Mouse (Mus musculus): Measurements from ENCODE around the gene Ppp2r2c. TPM values are rescaled to one million over a fixed set of nuclear protein-coding genes. Genes with fewer than 3 reads are reported as not detected.

Gene Ppp2r2c
- polyA plus RNA-seq, 1 experiment from 2014 or later, result 17.1 TPM

DNA sequence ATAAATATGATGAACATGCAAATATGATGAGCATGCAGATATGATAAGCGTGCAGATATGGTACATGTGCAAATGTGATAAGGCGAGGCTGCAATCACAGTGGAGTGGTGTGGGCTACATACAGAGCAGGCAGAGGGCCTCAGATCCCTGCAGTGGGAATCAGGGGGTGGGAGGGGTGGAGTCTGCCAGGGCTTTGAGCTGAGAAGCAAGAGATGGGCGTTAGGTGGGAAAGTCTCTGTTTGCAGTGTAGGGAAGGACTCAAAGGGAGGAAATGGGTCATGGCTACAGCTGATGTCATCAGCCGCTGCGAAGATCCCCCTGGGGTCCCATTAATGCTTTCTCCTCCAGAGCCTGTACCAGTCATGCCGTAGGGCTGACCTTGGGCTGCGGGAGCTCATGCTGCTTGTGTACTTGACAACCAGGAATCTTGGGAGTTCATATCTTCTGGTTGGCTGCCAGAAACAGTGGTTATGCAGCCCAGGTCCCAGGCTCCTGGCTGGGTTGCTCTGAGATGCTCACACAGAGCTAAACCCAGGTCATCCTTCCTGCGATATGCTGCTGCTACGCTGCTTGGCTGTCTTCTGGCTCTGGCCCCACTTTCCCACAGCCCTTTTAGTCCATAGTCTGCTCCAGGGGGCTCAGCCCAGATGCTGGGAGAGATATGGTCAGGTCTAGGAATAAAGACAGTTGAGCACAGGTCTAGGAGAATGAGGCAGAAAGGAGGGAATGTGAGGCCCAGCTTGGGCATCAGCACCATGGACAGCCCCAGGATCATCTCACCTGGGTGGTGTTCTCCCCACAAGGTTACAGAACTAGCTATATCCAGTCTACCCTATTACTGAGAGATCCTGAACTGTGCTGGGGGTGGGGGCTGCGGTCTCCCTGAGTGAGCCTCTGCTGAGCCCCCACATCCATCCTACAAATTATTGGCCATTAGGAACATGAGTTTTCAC lies 27.6 kb downstream of the Ppp2r2c start:
- Histone ChIP-seq H3K9ac (ENCODE audit: low read length) (no peak overlapping the region), H3K4me2 (ENCODE audit: low read length) (no peak overlapping the region), H3K27ac (ENCODE audit: low read depth, low read length) (no peak overlapping the region), H3K27me3 (replicated peaks; ENCODE audit: control insufficient read depth, insufficient read depth, low read length) (no peaks in the 10 kb centered on the region), H3K36me3 (ENCODE audit: control insufficient read depth, insufficient read depth, low read length) (no peaks in the 10 kb centered on the region), H3K9me3 (replicated peaks; ENCODE audit: control insufficient read depth, low read length) (no peaks in the 10 kb centered on the region), H3K4me3 (ENCODE audit: low read depth, low read length) (no peak overlapping the region), H3K4me1 (ENCODE audit: control insufficient read depth, insufficient read depth, low read length) (peaks cover 26% of the 10 kb centered on the region)
- DNase-seq (ENCODE audit: low spot score), result no peak
- no peak for ATAC-seq
- 84% methylated on average over 10 of the region's 10 CpGs for WGBS

DNA sequence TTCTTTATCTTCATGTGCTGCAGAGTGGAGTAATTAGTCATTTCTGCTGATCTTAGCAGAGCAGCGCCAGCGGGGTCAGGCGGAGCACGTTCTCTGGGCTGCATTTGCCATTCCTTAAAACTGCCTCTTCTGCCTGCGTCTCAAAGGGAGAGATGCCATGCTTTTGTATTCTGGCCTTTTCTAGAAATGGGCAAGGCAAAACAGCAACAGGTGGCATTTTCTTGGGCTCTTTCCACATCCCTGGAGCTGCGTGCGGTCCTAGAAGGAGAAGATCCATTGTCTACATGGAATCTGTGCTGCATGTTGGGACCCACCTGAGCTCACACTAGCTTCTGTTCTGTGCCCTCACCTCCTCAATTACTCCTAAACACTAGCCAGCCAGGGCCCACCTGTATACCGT lies 29.7 kb downstream of the Ppp2r2c start:
- no peak; the same call in 1 of the 2 replicates for ATAC-seq
- no peak for DNase-seq (ENCODE audit: low spot score)
- Histone ChIP-seq H3K4me2 (ENCODE audit: low read length) (no peak overlapping the region), H3K4me3 (ENCODE audit: low read depth, low read length) (no peak overlapping the region), H3K9ac (ENCODE audit: low read length) (no peak overlapping the region), H3K36me3 (ENCODE audit: control insufficient read depth, insufficient read depth, low read length) (no peaks in the 10 kb centered on the region), H3K27ac (ENCODE audit: low read depth, low read length) (no peak overlapping the region), H3K9me3 (replicated peaks; ENCODE audit: control insufficient read depth, low read length) (no peaks in the 10 kb centered on the region), H3K4me1 (ENCODE audit: control insufficient read depth, insufficient read depth, low read length) (peaks cover 21% of the 10 kb centered on the region), H3K27me3 (replicated peaks; ENCODE audit: control insufficient read depth, insufficient read depth, low read length) (no peaks in the 10 kb centered on the region)
- WGBS, result 68% methylated on average over 8 of the region's 8 CpGs

GRCm38 (mm10) chr5:36898415-36899109 lies 30.2 kb downstream of the Ppp2r2c start:
- Histone ChIP-seq H3K36me3 (ENCODE audit: control insufficient read depth, insufficient read depth, low read length) (no peaks in the 10 kb centered on the region), H3K9ac (ENCODE audit: low read length) (no peak overlapping the region), H3K9me3 (replicated peaks; ENCODE audit: control insufficient read depth, low read length) (no peaks in the 10 kb centered on the region), H3K27ac (ENCODE audit: low read depth, low read length) (no peak overlapping the region), H3K4me1 (ENCODE audit: control insufficient read depth, insufficient read depth, low read length) (peaks cover 18% of the 10 kb centered on the region), H3K4me3 (ENCODE audit: low read depth, low read length) (no peak overlapping the region), H3K27me3 (replicated peaks; ENCODE audit: control insufficient read depth, insufficient read depth, low read length) (no peaks in the 10 kb centered on the region), H3K4me2 (ENCODE audit: low read length) (no peak overlapping the region)
- 53% methylated on average over 11 of the region's 11 CpGs for WGBS
- peak; percentile 53 for DNase-seq (ENCODE audit: low spot score)
- ATAC-seq, result no peak; the same call in 1 of the 2 replicates

DNA sequence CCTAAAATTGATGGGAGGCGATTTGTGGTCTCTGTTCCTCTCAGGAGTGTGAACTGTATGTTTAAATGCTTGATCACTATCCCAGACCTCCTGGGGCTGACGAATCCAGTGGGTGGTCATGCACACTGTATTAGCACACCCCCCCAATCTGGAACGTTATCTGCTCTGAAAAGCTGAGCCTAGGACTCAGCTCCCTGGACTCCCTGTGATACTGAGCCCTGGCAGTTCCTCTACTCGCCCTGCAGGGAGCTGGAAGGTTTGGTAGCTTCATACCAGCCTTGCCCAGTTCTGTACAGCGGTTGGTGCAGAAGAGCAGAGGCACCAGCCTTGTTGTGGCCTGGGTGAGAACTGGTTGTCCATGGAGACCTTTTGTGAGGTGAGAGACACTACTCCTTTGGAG lies 31.1 kb downstream of the Ppp2r2c start:
- ATAC-seq (no peak), DNase-seq (ENCODE audit: low spot score) (no peak)
- Histone ChIP-seq H3K9ac (ENCODE audit: low read length) (no peak overlapping the region), H3K36me3 (ENCODE audit: control insufficient read depth, insufficient read depth, low read length) (no peaks in the 10 kb centered on the region), H3K27me3 (replicated peaks; ENCODE audit: control insufficient read depth, insufficient read depth, low read length) (no peaks in the 10 kb centered on the region), H3K27ac (ENCODE audit: low read depth, low read length) (no peak overlapping the region), H3K9me3 (replicated peaks; ENCODE audit: control insufficient read depth, low read length) (no peaks in the 10 kb centered on the region), H3K4me1 (ENCODE audit: control insufficient read depth, insufficient read depth, low read length) (peaks cover 17% of the 10 kb centered on the region), H3K4me3 (ENCODE audit: low read depth, low read length) (no peak overlapping the region), H3K4me2 (ENCODE audit: low read length) (no peak overlapping the region)
- WGBS, result 84% methylated on average over 5 of the region's 5 CpGs

DNA sequence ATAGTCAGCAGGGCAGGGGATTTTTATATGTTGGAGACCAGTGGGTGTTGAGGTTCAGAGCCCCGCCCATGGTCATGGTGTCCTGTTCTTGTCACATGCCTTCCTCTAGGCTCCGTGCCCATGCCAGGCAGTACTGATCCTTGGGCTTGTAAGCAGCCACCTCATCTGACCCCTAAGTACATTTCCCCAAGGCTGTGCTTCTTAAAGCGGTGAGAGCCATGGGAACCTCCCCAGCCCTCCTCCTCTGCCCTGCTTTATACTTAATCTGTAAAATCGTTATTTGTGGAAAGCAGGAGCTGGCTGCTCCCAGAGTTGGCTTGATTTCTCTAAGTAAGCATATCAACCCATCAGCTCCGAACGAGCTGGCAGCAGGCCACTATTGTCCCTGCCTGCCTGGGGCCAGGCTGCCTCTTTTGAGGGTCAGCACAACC lies 31.9 kb downstream of the Ppp2r2c start:
- DNase-seq (ENCODE audit: low spot score) (peak; percentile 68), ATAC-seq (peak; percentile 26; the same call in 1 of the 2 replicates)
- no peaks in the 10 kb centered on the region for H3K27me3 ChIP-seq (replicated peaks; ENCODE audit: control insufficient read depth, insufficient read depth, low read length)
- peaks cover 17% of the 10 kb centered on the region for H3K4me1 ChIP-seq (ENCODE audit: control insufficient read depth, insufficient read depth, low read length)
- H3K4me2 ChIP-seq (ENCODE audit: low read length), result no peak overlapping the region
- H3K4me3 ChIP-seq (ENCODE audit: low read depth, low read length), result no peak overlapping the region
- no peak overlapping the region for H3K9ac ChIP-seq (ENCODE audit: low read length)
- 43% methylated on average over 6 of the region's 6 CpGs for WGBS
- H3K27ac ChIP-seq (ENCODE audit: low read depth, low read length), result peak overlapping the region; percentile 60; the same call in 1 of the 2 replicates
- no peaks in the 10 kb centered on the region for H3K36me3 ChIP-seq (ENCODE audit: control insufficient read depth, insufficient read depth, low read length)
- no peaks in the 10 kb centered on the region for H3K9me3 ChIP-seq (replicated peaks; ENCODE audit: control insufficient read depth, low read length)

DNA sequence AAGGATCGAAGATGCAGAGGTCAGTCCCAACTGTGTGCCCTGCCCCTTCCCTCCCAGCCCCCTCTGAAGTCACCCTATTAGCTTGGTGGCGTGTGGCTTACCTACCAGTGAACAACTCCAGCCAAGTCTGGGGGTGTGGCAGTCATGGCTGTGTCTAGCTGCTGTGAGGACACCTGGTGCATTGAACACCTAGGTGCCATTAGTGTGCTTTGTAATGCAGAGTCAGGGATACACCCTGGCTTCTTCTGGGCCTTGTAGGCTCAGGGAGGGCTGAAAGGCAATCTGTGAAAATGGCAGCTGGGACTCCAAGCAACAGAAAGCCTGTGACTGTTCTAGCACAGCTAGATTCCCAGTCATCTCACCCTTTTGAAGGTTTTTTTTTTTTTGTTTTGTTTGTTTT lies 34.5 kb downstream of the Ppp2r2c start:
- no peak overlapping the region for H3K4me3 ChIP-seq (ENCODE audit: low read depth, low read length)
- DNase-seq (ENCODE audit: low spot score) (no peak), ATAC-seq (no peak)
- no peak overlapping the region for H3K4me2 ChIP-seq (ENCODE audit: low read length)
- no peak overlapping the region for H3K9ac ChIP-seq (ENCODE audit: low read length)
- H3K27me3 ChIP-seq (replicated peaks; ENCODE audit: control insufficient read depth, insufficient read depth, low read length), result no peaks in the 10 kb centered on the region
- H3K27ac ChIP-seq (ENCODE audit: low read depth, low read length), result no peak overlapping the region
- WGBS, result 87% methylated on average over 2 of the region's 2 CpGs
- H3K4me1 ChIP-seq (ENCODE audit: control insufficient read depth, insufficient read depth, low read length), result peaks cover 19% of the 10 kb centered on the region
- no peaks in the 10 kb centered on the region for H3K9me3 ChIP-seq (replicated peaks; ENCODE audit: control insufficient read depth, low read length)
- no peaks in the 10 kb centered on the region for H3K36me3 ChIP-seq (ENCODE audit: control insufficient read depth, insufficient read depth, low read length)

DNA sequence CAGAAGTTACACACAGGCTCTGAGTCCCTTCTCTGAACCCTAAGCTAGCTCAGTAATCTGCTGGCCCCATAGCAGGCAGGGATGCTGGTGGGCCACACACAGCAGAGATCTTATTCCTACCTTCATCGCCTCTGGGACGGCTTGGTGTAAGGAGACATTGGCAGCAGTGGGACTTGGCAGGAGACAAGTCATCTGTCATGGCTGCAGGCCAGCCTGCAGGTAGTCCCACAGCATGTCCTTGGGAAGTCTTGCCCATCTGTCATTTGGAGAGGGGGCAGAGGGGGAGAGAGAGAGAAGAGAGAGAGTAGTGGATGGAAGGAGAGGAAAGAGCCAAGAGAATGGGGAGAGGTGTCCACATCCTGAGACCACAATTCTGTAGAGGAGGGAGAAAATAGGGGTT lies 35.8 kb downstream of the Ppp2r2c start:
- Histone ChIP-seq H3K4me1 (ENCODE audit: control insufficient read depth, insufficient read depth, low read length) (peaks cover 11% of the 10 kb centered on the region), H3K36me3 (ENCODE audit: control insufficient read depth, insufficient read depth, low read length) (no peaks in the 10 kb centered on the region), H3K9me3 (replicated peaks; ENCODE audit: control insufficient read depth, low read length) (no peaks in the 10 kb centered on the region), H3K4me2 (ENCODE audit: low read length) (no peak overlapping the region), H3K27me3 (replicated peaks; ENCODE audit: control insufficient read depth, insufficient read depth, low read length) (no peaks in the 10 kb centered on the region), H3K27ac (ENCODE audit: low read depth, low read length) (no peak overlapping the region), H3K4me3 (ENCODE audit: low read depth, low read length) (no peak overlapping the region), H3K9ac (ENCODE audit: low read length) (no peak overlapping the region)
- ATAC-seq (no peak; the same call in 1 of the 2 replicates), DNase-seq (ENCODE audit: low spot score) (no peak)
- WGBS, result 45% methylated on average over 2 of the region's 2 CpGs

DNA sequence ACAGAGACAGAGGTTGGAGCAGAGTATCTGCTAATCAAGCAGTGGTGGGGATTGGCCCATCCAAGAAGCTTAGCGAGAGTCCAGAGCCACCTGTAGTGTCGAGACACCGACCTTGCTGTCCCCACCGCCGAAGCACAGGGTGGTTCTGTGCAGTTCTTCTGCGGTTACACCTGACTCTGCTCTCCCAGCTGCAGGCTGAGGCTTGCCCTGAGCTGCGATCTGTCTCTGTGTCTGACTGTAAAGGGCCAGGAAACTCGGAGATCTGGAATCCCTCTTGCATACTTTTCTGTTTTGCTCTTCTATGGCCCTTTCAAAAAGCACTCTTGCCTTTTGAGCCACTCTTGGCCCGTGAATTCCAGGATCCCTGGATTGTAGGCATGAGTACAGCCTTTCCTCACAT lies 36.4 kb downstream of the Ppp2r2c start:
- Histone ChIP-seq H3K27me3 (replicated peaks; ENCODE audit: control insufficient read depth, insufficient read depth, low read length) (no peaks in the 10 kb centered on the region), H3K27ac (ENCODE audit: low read depth, low read length) (no peak overlapping the region), H3K36me3 (ENCODE audit: control insufficient read depth, insufficient read depth, low read length) (no peaks in the 10 kb centered on the region), H3K4me1 (ENCODE audit: control insufficient read depth, insufficient read depth, low read length) (peaks cover 11% of the 10 kb centered on the region), H3K4me3 (ENCODE audit: low read depth, low read length) (no peak overlapping the region), H3K9me3 (replicated peaks; ENCODE audit: control insufficient read depth, low read length) (no peaks in the 10 kb centered on the region), H3K4me2 (ENCODE audit: low read length) (no peak overlapping the region), H3K9ac (ENCODE audit: low read length) (no peak overlapping the region)
- no peak for DNase-seq (ENCODE audit: low spot score)
- no peak for ATAC-seq
- WGBS, result 74% methylated on average over 9 of the region's 9 CpGs

- WGBS, result 87% methylated on average over 8 of the region's 8 CpGs
- Histone ChIP-seq H3K4me1 (ENCODE audit: control insufficient read depth, insufficient read depth, low read length) (peaks cover 8% of the 10 kb centered on the region), H3K27ac (ENCODE audit: low read depth, low read length) (no peak overlapping the region), H3K9me3 (replicated peaks; ENCODE audit: control insufficient read depth, low read length) (no peaks in the 10 kb centered on the region), H3K9ac (ENCODE audit: low read length) (no peak overlapping the region), H3K4me2 (ENCODE audit: low read length) (no peak overlapping the region), H3K36me3 (ENCODE audit: control insufficient read depth, insufficient read depth, low read length) (no peaks in the 10 kb centered on the region), H3K27me3 (replicated peaks; ENCODE audit: control insufficient read depth, insufficient read depth, low read length) (no peaks in the 10 kb centered on the region), H3K4me3 (ENCODE audit: low read depth, low read length) (no peak overlapping the region)
- ATAC-seq (no peak), DNase-seq (ENCODE audit: low spot score) (no peak)
These were observed 36.9 kb downstream of the Ppp2r2c start for GRCm38 (mm10) chr5:36905216-36905615.
